Mouse (Mus musculus): ENCODE results near the gene Spint3. TPM values are rescaled to one million over a fixed set of nuclear protein-coding genes. Genes with fewer than 3 reads are reported as not detected.
"Not testable (repeated sequence)": the region's sequence is repeated elsewhere in the genome, so short reads cannot be mapped to it uniquely, and the experiment has no call there.

The Spint3 gene
- polyA plus RNA-seq, 1 experiment from 2014 or later = not detected

GRCm38 (mm10) chr2:164603482-164603881, 30.2 kb upstream of the Spint3 start:
- no peaks in the 10 kb centered on the region for H3K27me3 ChIP-seq (replicated peaks; ENCODE audit: control insufficient read depth, insufficient read depth, low read length)
- H3K9me3 ChIP-seq (ENCODE audit: control insufficient read depth) = no peaks in the 10 kb centered on the region
- H3K4me2 ChIP-seq (replicated peaks; ENCODE audit: low read depth) = no peak overlapping the region
- no peak; the same call in 1 of the 2 replicates for TF ChIP-seq CTCF (IDR thresholded peaks at IDR 0.05; ENCODE audit: low read depth)
- H3K27ac ChIP-seq (ENCODE audit: low read depth, low read length) = no peak overlapping the region
- H3K4me3 ChIP-seq (ENCODE audit: low read depth, low read length) = no peak overlapping the region
- 89% methylated on average over 3 of the region's 3 CpGs for WGBS
- H3K9ac ChIP-seq (ENCODE audit: low read depth, low read length) = no peak overlapping the region
- ATAC-seq = no peak
- H3K36me3 ChIP-seq (ENCODE audit: control insufficient read depth, insufficient read depth) = no peaks in the 10 kb centered on the region
- H3K4me1 ChIP-seq (replicated peaks; ENCODE audit: control insufficient read depth, insufficient read depth, low read length) = no peaks in the 10 kb centered on the region

- Histone ChIP-seq H3K27me3 (replicated peaks; ENCODE audit: control insufficient read depth, insufficient read depth, low read length) (no peaks in the 10 kb centered on the region), H3K9me3 (ENCODE audit: control insufficient read depth) (no peaks in the 10 kb centered on the region), H3K4me1 (replicated peaks; ENCODE audit: control insufficient read depth, insufficient read depth, low read length) (no peaks in the 10 kb centered on the region), H3K27ac (ENCODE audit: low read depth, low read length) (no peak overlapping the region), H3K4me3 (ENCODE audit: low read depth, low read length) (no peak overlapping the region), H3K9ac (ENCODE audit: low read depth, low read length) (no peak overlapping the region), H3K4me2 (replicated peaks; ENCODE audit: low read depth) (no peak overlapping the region), H3K36me3 (ENCODE audit: control insufficient read depth, insufficient read depth) (no peaks in the 10 kb centered on the region)
- TF ChIP-seq CTCF (IDR thresholded peaks at IDR 0.05; ENCODE audit: low read depth) = peak; percentile 34; the same call in 1 of the 2 replicates
- ATAC-seq = no peak
- 65% methylated on average over 3 of the region's 3 CpGs for WGBS
Observed at GRCm38 (mm10) chr2:164600179-164600578, 26.9 kb upstream of the Spint3 start.

GRCm38 (mm10) chr2:164593494-164593893, 20.2 kb upstream of the Spint3 start, which contains the start of gene Eppin:
TSS of gene Eppin (minus strand) at chr2:164593594.
- H3K27ac ChIP-seq (ENCODE audit: low read depth, low read length) = no peak within 1 kb of the TSS
- no peak for ATAC-seq
- WGBS = 80% methylated on average over 4 of the region's 4 CpGs

GRCm38 (mm10) chr2:164592014-164592413, 18.8 kb upstream of the Spint3 start:
- TF ChIP-seq CTCF (IDR thresholded peaks at IDR 0.05; ENCODE audit: low read depth) = peak; percentile 86
- ATAC-seq = no peak
- no peak overlapping the region for H3K4me2 ChIP-seq (replicated peaks; ENCODE audit: low read depth)
- H3K4me3 ChIP-seq (ENCODE audit: low read depth, low read length) = no peak overlapping the region
- no peaks in the 10 kb centered on the region for H3K36me3 ChIP-seq (ENCODE audit: control insufficient read depth, insufficient read depth)
- no peaks in the 10 kb centered on the region for H3K27me3 ChIP-seq (replicated peaks; ENCODE audit: control insufficient read depth, insufficient read depth, low read length)
- no peaks in the 10 kb centered on the region for H3K4me1 ChIP-seq (replicated peaks; ENCODE audit: control insufficient read depth, insufficient read depth, low read length)
- WGBS = 5% methylated on average over 4 of the region's 4 CpGs
- H3K9me3 ChIP-seq (ENCODE audit: control insufficient read depth) = no peaks in the 10 kb centered on the region
- no peak overlapping the region for H3K27ac ChIP-seq (ENCODE audit: low read depth, low read length)
- no peak overlapping the region for H3K9ac ChIP-seq (ENCODE audit: low read depth, low read length)

More at GRCm38 (mm10) chr2:164593494-164593893, 20.2 kb upstream of the Spint3 start, which contains the start of gene Eppin:
- Histone ChIP-seq H3K4me3 (ENCODE audit: low read depth, low read length) (no peak within 1 kb of the TSS), H3K9me3 (ENCODE audit: control insufficient read depth) (no peaks in the 10 kb centered on the region), H3K9ac (ENCODE audit: low read depth, low read length) (no peak within 1 kb of the TSS), H3K4me1 (replicated peaks; ENCODE audit: control insufficient read depth, insufficient read depth, low read length) (no peaks in the 10 kb centered on the region), H3K36me3 (ENCODE audit: control insufficient read depth, insufficient read depth) (no peaks in the 10 kb centered on the region), H3K27me3 (replicated peaks; ENCODE audit: control insufficient read depth, insufficient read depth, low read length) (no peaks in the 10 kb centered on the region), H3K4me2 (replicated peaks; ENCODE audit: low read depth) (no peak within 1 kb of the TSS)
- no peak for TF ChIP-seq CTCF (IDR thresholded peaks at IDR 0.05; ENCODE audit: low read depth)

- not testable (repeated sequence) for H3K4me3 ChIP-seq (ENCODE audit: low read depth, low read length); H3K4me1 ChIP-seq (replicated peaks; ENCODE audit: control insufficient read depth, insufficient read depth, low read length); H3K9ac ChIP-seq (ENCODE audit: low read depth, low read length); H3K4me2 ChIP-seq (replicated peaks; ENCODE audit: low read depth); H3K9me3 ChIP-seq (ENCODE audit: control insufficient read depth); H3K36me3 ChIP-seq (ENCODE audit: control insufficient read depth, insufficient read depth); ATAC-seq; H3K27ac ChIP-seq (ENCODE audit: low read depth, low read length); H3K27me3 ChIP-seq (replicated peaks; ENCODE audit: control insufficient read depth, insufficient read depth, low read length)
- WGBS = 51% methylated on average over 13 of the region's 13 CpGs
Observed at GRCm38 (mm10) chr2:164585025-164585725, 11.9 kb upstream of the Spint3 start, which contains the start of gene Wfdc6a. TSS of gene Wfdc6a (minus strand) at chr2:164585447.

GRCm38 (mm10) chr2:164567460-164567859, 5.8 kb downstream of the Spint3 start:
- Histone ChIP-seq H3K27ac (ENCODE audit: low read depth, low read length) (no peak overlapping the region), H3K4me3 (ENCODE audit: low read depth, low read length) (no peak overlapping the region), H3K36me3 (ENCODE audit: control insufficient read depth, insufficient read depth) (no peaks in the 10 kb centered on the region), H3K27me3 (replicated peaks; ENCODE audit: control insufficient read depth, insufficient read depth, low read length) (no peaks in the 10 kb centered on the region), H3K4me1 (replicated peaks; ENCODE audit: control insufficient read depth, insufficient read depth, low read length) (no peaks in the 10 kb centered on the region), H3K4me2 (replicated peaks; ENCODE audit: low read depth) (no peak overlapping the region), H3K9ac (ENCODE audit: low read depth, low read length) (no peak overlapping the region), H3K9me3 (ENCODE audit: control insufficient read depth) (no peaks in the 10 kb centered on the region)
- TF ChIP-seq CTCF (IDR thresholded peaks at IDR 0.05; ENCODE audit: low read depth) = no peak
- ATAC-seq = no peak
- WGBS = 78% methylated on average over 5 of the region's 5 CpGs
